Mouse (Mus musculus) liver, adult (tissue): Measurements from ENCODE around the gene Dtx4.
"Not testable (repeated sequence)": the region's sequence is repeated elsewhere in the genome, so short reads cannot be mapped to it uniquely, and the experiment has no call there.

Experiments used
- GATA4 ChIP-seq: IDR thresholded peaks from 2 replicates; pipeline ENCODE4 v1.6.1; 2014; ENCODE audit warnings: mild to moderate bottlenecking, low read length; ENCODE audit not compliant: insufficient replicate concordance

Dtx4 gene

GRCm38 (mm10) chr19:12501370-12502347, at the start of gene Dtx4:
Gene Dtx4 (minus strand): TSS chr19:12501454.
- TF ChIP-seq GATA4, result no peak

- TF ChIP-seq GATA4, result no peak
Measured at GRCm38 (mm10) chr19:12550005-12550942, 49.0 kb upstream of the Dtx4 start.

- TF ChIP-seq GATA4, result no peak
Measured at GRCm38 (mm10) chr19:12549166-12549565, 47.9 kb upstream of the Dtx4 start.

GRCm38 (mm10) chr19:12545440-12545839, 44.2 kb upstream of the Dtx4 start, which contains the start of gene Fam111a:
Gene Fam111a (plus strand): TSS chr19:12545740.
- not testable (repeated sequence) for TF ChIP-seq GATA4

GRCm38 (mm10) chr19:12541644-12542043, 40.4 kb upstream of the Dtx4 start:
- no peak for TF ChIP-seq GATA4

GRCm38 (mm10) chr19:12540727-12541126, 39.5 kb upstream of the Dtx4 start:
- TF ChIP-seq GATA4, result no peak

- no peak for TF ChIP-seq GATA4
Measured at GRCm38 (mm10) chr19:12539975-12540374, 38.7 kb upstream of the Dtx4 start.

GRCm38 (mm10) chr19:12537168-12537567, 35.9 kb upstream of the Dtx4 start:
- TF ChIP-seq GATA4, result no peak

GRCm38 (mm10) chr19:12523377-12523776, 22.1 kb upstream of the Dtx4 start:
- TF ChIP-seq GATA4, result no peak

- no peak for TF ChIP-seq GATA4
Measured at GRCm38 (mm10) chr19:12518541-12518890, 17.3 kb upstream of the Dtx4 start.

GRCm38 (mm10) chr19:12517671-12518540, 16.7 kb upstream of the Dtx4 start:
- no peak for TF ChIP-seq GATA4

- no peak for TF ChIP-seq GATA4
Measured at GRCm38 (mm10) chr19:12514621-12515020, 13.4 kb upstream of the Dtx4 start.

- TF ChIP-seq GATA4, result no peak
Measured at GRCm38 (mm10) chr19:12502756-12503155, 1.5 kb upstream of the Dtx4 start.

- no peak for TF ChIP-seq GATA4
Measured at GRCm38 (mm10) chr19:12500881-12501311, 358 bp downstream of the Dtx4 start.

- TF ChIP-seq GATA4, result no peak
Measured at GRCm38 (mm10) chr19:12500124-12500523, 1.1 kb downstream of the Dtx4 start.

- TF ChIP-seq GATA4, result no peak
Measured at GRCm38 (mm10) chr19:12499485-12499884, 1.8 kb downstream of the Dtx4 start.
